Mouse (Mus musculus): ENCODE measurements around the gene Pgam2.

The Pgam2 gene

DNA sequence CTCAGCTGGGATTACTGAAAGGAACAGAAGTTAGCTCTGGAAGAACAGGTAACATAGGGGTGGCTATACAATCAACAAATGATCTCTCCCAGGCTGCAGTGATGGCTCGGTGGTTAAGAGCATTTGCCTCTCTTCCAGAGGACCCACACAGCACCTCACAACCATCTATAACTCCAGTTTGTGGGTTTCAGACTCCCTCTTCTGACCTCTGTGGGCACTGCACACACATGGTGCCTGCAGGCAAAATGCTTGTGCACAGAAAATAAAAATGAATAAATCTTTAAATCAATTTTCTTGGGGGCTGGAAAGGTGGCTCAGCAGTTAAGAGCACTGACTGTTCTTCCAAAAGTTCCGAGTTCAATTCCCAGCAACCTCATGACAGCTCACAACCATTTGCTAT is 25.1 kb downstream of the Pgam2 start:
- no peak for DNase-seq (ENCODE audit: extremely low spot score)

DNA sequence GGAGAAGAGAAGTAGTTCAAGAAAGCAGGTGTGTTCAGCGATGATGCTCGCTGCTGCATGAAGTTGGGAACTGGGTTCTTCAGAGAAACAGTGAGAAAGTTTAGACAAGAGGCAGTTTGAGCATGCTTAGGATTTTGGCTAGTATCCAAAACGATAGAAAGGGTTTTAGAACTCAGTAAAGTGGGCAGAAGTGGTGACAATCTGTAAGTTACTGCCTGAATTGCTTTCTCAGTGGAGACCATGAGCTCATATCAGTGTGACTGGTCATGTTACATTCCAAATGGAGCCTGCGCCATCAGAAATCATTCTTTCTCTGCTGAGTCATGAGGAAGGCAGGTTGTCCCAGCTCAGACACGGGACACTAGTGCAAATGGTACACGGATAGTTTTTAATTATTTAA is 37.5 kb downstream of the Pgam2 start:
- DNase-seq (ENCODE audit: extremely low spot score): no peak

DNA sequence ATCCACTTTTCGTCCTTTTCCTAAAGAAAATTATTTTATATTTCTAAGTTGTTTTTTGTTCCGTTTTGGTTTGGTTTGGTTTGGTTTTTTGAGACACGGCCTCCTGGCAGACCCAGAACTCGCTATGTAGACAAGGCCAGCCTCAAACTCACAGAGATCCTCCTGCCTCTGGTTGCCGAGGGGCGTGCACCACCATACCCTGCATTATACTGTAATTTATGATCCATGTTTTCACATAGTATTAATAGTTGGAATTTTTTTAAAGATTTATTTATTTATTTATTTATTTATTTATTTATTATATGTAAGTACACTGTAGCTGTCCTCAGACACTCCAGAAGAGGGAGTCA is 40.9 kb downstream of the Pgam2 start:
- DNase-seq (ENCODE audit: extremely low spot score): no peak

DNA sequence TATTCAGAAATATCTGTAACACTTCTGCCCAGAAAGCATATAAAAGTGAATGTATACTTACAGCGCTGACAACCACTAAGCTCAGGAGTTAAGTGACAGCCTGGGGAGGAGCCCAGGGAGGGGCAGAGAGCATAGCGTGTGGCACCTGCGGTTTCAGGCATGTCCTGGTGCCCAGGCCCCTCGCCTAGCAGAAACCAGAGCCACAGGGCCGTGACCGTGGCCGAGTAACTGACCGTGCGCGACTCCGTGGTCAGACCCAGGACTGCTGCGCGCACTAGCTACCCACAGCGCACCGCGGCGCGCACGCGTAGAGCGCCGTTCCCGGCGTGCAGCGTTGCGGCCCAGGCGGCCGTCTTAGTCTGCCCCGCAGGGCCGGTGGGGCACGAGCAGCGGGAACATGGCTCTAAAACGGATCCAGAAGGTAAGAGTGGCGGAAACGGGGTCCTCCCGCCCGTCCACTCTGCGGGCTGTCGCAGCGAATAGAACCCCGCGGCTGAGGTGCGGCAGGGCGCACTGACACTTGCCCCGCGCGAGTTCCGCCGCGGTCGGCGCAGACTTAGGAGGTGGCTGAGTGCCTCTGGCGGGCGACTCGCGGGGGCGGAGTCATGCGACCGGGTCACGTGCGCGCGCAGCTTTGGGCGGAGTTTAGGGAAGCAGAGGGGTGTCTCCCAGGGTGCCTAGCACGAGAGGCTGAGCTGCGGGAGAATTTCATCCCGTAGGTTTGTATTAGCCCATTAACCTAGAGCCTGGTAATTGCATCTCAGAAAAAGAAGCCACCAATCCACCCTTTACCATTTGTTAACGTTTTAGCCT is 41.5 kb downstream of the Pgam2 start, which contains the start of gene Urgcp:
Urgcp (minus strand) TSS at position 557 of the 813 bp plus-strand sequence.
- peak; percentile 99 for DNase-seq (ENCODE audit: extremely low spot score)

DNA sequence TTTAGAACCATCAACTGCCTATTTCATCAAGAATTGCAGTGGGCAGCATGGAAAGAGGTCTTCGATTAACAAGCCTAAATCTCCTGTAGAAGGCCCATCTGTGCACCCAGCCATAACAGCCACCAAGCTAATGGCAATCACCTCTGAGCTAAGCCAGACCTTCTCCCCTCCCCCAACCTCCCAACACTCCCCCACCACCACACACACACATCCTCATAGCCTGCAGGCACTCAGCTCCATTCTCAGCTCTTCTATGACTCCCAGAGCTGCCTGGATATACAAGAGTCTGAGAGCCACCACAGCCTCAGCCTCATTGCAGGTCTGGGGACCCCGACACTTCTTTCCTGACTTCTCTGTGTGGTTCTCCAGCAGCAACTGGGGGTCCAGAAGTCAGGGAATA is 49.8 kb downstream of the Pgam2 start:
- DNase-seq (ENCODE audit: extremely low spot score): no peak
